25 mouse cellular contexts compared by ENCODE assay signal in genomic region chr12:102430228-102430627, GRCm38 (mm10). TPM values are rescaled to one million over a fixed set of nuclear protein-coding genes. Genes with fewer than 3 reads are reported as not detected.
DNase-seq lines count a peak whose midpoint lies in the region; ATAC-seq lines count a peak whose summit lies in the region.
"Had no signal": no experiment of that assay in that cellular context is flagged by ENCODE, and none has a peak within 500 bp of the region (broad histone marks: within the 10 kb centered on the region; RNA-seq: fewer than 3 reads in every experiment).

No protein-coding gene starts in this region.

- 0 out of 2 replicates have a peak overlapping the region, but pooled peaks have one; percentile 15 for H3K27ac ChIP-seq in macrophage
- H3K27ac ChIP-seq: embryonic facial prominence, embryonic 12.5 days; hindbrain, embryonic 13.5 days; limb, embryonic 13.5 days; neural tube, embryonic 15.5 days; stomach, postnatal 0 days had no signal

- no peak overlapping the region for H3K4me3 ChIP-seq in macrophage (ENCODE audit: inconsistent target)
- H3K4me3 ChIP-seq: embryonic facial prominence, embryonic 12.5 days; hindbrain, embryonic 13.5 days; limb, embryonic 13.5 days; neural tube, embryonic 15.5 days had no signal

- no peak for ATAC-seq in CD4-positive, CD25-positive, alpha-beta regulatory T cell, adult 4 months
- no peak for ATAC-seq in monocyte, adult 5-6 weeks (replicated peaks; ENCODE audit: insufficient number of reproducible peaks, low FRiP score, low TSS enrichment, poor library complexity, severe bottlenecking)
- ATAC-seq: forebrain, embryonic 16.5 days; midbrain, embryonic 16.5 days had no signal

- peak; percentile 3 for DNase-seq in cerebellum, adult 9-10 months
- DNase-seq in cerebellum, adult 8-10 months = no peak
- DNase-seq in A20 (ENCODE audit: low read depth, low spot score) = peak; percentile 37
- peak; percentile 65 for DNase-seq in c-Kit-positive CD71-positive TER-119-positive erythroid progenitor cells, embryonic 14.5 days (ENCODE audit: low spot score)
- no peak for DNase-seq in gastrocnemius, postnatal 4 days (ENCODE audit: low spot score in 2 of 2)
- DNase-seq: adrenal gland, adult 2 months; cerebellum, adult 9-11 months; gastrocnemius, postnatal 10 days; heart, postnatal 36 days; kidney, adult 18-20 months; kidney, postnatal 4 days; lung, adult 2 months; lung, postnatal 14 days; right cerebral cortex, adult 18-20 months; right cerebral cortex, postnatal 4 days had no signal

- WGBS in macrophage (ENCODE audit: missing documents) = 91% methylated on average over 4 of the region's 4 CpGs

- peaks cover 52% of the 10 kb centered on the region for H3K36me3 ChIP-seq in macrophage (ENCODE audit: inconsistent target)

- H3K79me2 ChIP-seq in macrophage (ENCODE audit: inconsistent target) = peaks cover 76% of the 10 kb centered on the region

RNA-seq across cellular contexts. Expression of gene Lgmn, which starts 9.4 kb away (rescaled TPM):
- total RNA-seq in macrophage (2018; cell fraction: chromatin; rRNA removed) = 100 to 1,000 TPM in 25 of 26 experiments, 10 to 100 TPM in 1; 88.6 to 854 (median 496) TPM
- total RNA-seq in macrophage (2018; cell fraction: cytosol; rRNA removed) = 1,000 to 10,000 TPM; 1,640 to 2,709 (median 2,101) TPM
- total RNA-seq in macrophage (2018; cell fraction: nucleus; rRNA removed) = 1,000 to 10,000 TPM in 25 of 26 experiments, 100 to 1,000 TPM in 1; 456 to 3,671 (median 2,465) TPM
- 1,992 to 3,134 TPM (median 2,166 TPM) in 3 replicates for polyA plus RNA-seq in macrophage (2018)
- 10 to 100 TPM; 19.0 to 28.0 TPM for polyA plus RNA-seq in CD4-positive, CD25-positive, alpha-beta regulatory T cell, adult 4 months (2017; shearing (Covaris generic))
- 100 to 1,000 TPM; 129 to 135 TPM for total RNA-seq in gastrocnemius, postnatal 4 days (2021)
- 99.2 to 194 TPM (median 145 TPM) in 3 replicates for total RNA-seq in monocyte, adult 5-6 weeks (2017)

RNA-seq across cellular contexts. Expression of gene Golga5, which starts 38.7 kb away (rescaled TPM):
- 10 to 100 TPM; 22.0 to 67.7 (median 45.9) TPM for total RNA-seq in macrophage (2018; cell fraction: chromatin; rRNA removed)
- 10 to 100 TPM; 16.6 to 31.3 (median 26.2) TPM for total RNA-seq in macrophage (2018; cell fraction: cytosol; rRNA removed)
- total RNA-seq in macrophage (2018; cell fraction: nucleus; rRNA removed) = 10 to 100 TPM; 19.4 to 41.1 (median 29.3) TPM
- 27.9 to 40.8 TPM (median 29.5 TPM) in 3 replicates for polyA plus RNA-seq in macrophage (2018)
- polyA plus RNA-seq in CD4-positive, CD25-positive, alpha-beta regulatory T cell, adult 4 months (2017; shearing (Covaris generic)) = 10 to 100 TPM; 22.8 to 28.8 TPM
- total RNA-seq in gastrocnemius, postnatal 4 days (2021) = 10 to 100 TPM; 25.4 to 32.8 TPM
- total RNA-seq in monocyte, adult 5-6 weeks (2017) = 57.5 to 95.6 TPM (median 78.2 TPM) in 3 replicates

Comparison
In these comparisons a context has a peak if more than half of its experiments do, and no peak if none do; other contexts are left out.
1. DNase-seq: peak in cerebellum, adult 9-10 months (single experiment), A20 (single experiment) and c-Kit-positive CD71-positive TER-119-positive erythroid progenitor cells, embryonic 14.5 days (single experiment); none in cerebellum, adult 8-10 months (single experiment) and gastrocnemius, postnatal 4 days (0 of 2).